Mouse (Mus musculus) frontal cortex, postnatal 10 days (tissue): ENCODE measurements at regions not wholly inside any gene's neighbourhood (a gene's known extent, or its start where the extent isn't known, plus 50 kb on each side); places are given as distances from the start of the nearest gene placed in this dataset.
A peak's percentile ranks its signal among the peaks of the same experiment; 100 is the strongest.

Experiments used
- DNase-seq, 2 experiments: peaks; one replicate each; pipeline ENCODE4 v3.0.0; 2022; ENCODE audit warnings: low spot score in 2 of 2, mixed read lengths in 1 of 2

GRCm38 (mm10) chr1:13941351-13941750 is 2151.8 kb downstream of the 4930444P10Rik start:
- no peak for DNase-seq

- no peak for DNase-seq
These were observed 2154.8 kb downstream of the 4930444P10Rik start for GRCm38 (mm10) chr1:13938344-13938743.

GRCm38 (mm10) chr1:13935938-13936491 is 2157.1 kb downstream of the 4930444P10Rik start:
- peak; percentile 4 to 8 for DNase-seq

GRCm38 (mm10) chr1:13928679-13929078 is 2164.4 kb downstream of the 4930444P10Rik start:
- no peak for DNase-seq

GRCm38 (mm10) chr1:13927964-13928363 is 2165.2 kb downstream of the 4930444P10Rik start:
- DNase-seq, result no peak

GRCm38 (mm10) chr1:13925994-13926393 is 2167.1 kb downstream of the 4930444P10Rik start:
- DNase-seq, result no peak

- DNase-seq, result no peak
These were observed 2177.9 kb downstream of the 4930444P10Rik start for GRCm38 (mm10) chr1:13915216-13915615.

GRCm38 (mm10) chr1:13879126-13879525 is 2214.0 kb downstream of the 4930444P10Rik start:
- no peak for DNase-seq

GRCm38 (mm10) chr1:13873925-13874324 is 2219.2 kb downstream of the 4930444P10Rik start:
- DNase-seq, result no peak

- no peak for DNase-seq
These were observed 2220.6 kb downstream of the 4930444P10Rik start for GRCm38 (mm10) chr1:13872536-13872935.

- DNase-seq, result peak in 1 of 2 experiments; percentile 8
These were observed 2222.4 kb downstream of the 4930444P10Rik start for GRCm38 (mm10) chr1:13870631-13871286.

GRCm38 (mm10) chr1:13865713-13866112 is 2227.4 kb downstream of the 4930444P10Rik start:
- no peak for DNase-seq

GRCm38 (mm10) chr1:13863712-13864111 is 2229.4 kb downstream of the 4930444P10Rik start:
- no peak for DNase-seq

GRCm38 (mm10) chr1:13861070-13861511 is 2232.0 kb downstream of the 4930444P10Rik start:
- no peak for DNase-seq

GRCm38 (mm10) chr1:13860469-13860868 is 2232.7 kb downstream of the 4930444P10Rik start:
- no peak for DNase-seq

GRCm38 (mm10) chr1:13859723-13860122 is 2233.4 kb downstream of the 4930444P10Rik start:
- DNase-seq, result no peak

GRCm38 (mm10) chr1:13858371-13859018 is 2234.6 kb downstream of the 4930444P10Rik start:
- DNase-seq, result no peak

- no peak for DNase-seq
These were observed 2236.1 kb downstream of the 4930444P10Rik start for GRCm38 (mm10) chr1:13856998-13857397.

- no peak for DNase-seq
These were observed 2242.0 kb downstream of the 4930444P10Rik start for GRCm38 (mm10) chr1:13851144-13851543.

GRCm38 (mm10) chr1:13849071-13849470 is 2244.1 kb downstream of the 4930444P10Rik start:
- no peak for DNase-seq

GRCm38 (mm10) chr1:13846336-13846865 is 2246.7 kb downstream of the 4930444P10Rik start:
- no peak for DNase-seq

- no peak for DNase-seq
These were observed 2252.9 kb downstream of the 4930444P10Rik start for GRCm38 (mm10) chr1:13840309-13840622.
